Mouse (Mus musculus): ENCODE data around the gene Gm42420.

The Gm42420 gene

DNA sequence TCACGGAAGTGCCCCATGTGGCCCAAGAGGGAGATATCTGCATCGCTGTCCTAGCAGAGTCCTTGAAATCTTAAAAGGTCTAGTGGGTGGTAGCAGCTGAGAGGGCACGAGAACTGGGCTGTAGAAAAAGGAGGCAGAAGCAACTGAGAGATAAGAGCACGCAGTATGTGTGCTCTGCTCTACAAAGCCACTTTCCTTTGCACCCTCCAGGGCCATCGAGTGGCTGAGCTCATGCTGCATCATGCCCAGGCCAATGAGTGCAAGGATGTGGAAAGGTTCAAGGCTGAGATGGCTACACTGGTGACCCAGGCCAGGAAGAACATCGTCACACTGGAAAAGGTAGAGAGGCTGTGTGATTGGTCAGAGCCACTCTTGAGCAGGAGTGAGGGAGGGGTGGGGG, at the start of gene Gm42420:
Gene Gm42420 (plus strand): TSS at position 237 of the 400 bp plus-strand sequence.
- DNase-seq (ENCODE audit: low spot score in 2 of 2) = no peak

DNA sequence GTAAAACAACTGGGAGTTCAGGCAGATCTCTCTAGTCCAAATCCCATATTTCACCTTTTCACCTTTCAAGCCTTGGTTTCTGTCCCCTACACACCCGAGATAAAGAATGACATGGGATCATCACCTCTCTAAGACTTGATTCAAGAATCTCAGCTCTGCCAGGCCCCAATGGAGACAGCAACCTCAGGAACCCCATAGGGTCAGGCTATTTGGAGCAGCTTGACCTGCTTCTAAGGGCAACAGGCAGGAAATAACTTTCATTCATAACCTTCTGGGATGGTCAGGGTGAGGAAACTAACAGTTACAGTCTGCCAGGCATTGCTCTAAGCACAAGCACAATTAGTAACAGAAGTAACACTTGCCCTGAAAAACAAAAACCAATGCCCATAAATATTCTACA, 48.9 kb upstream of the Gm42420 start:
- DNase-seq (ENCODE audit: low spot score in 2 of 2) = no peak

DNA sequence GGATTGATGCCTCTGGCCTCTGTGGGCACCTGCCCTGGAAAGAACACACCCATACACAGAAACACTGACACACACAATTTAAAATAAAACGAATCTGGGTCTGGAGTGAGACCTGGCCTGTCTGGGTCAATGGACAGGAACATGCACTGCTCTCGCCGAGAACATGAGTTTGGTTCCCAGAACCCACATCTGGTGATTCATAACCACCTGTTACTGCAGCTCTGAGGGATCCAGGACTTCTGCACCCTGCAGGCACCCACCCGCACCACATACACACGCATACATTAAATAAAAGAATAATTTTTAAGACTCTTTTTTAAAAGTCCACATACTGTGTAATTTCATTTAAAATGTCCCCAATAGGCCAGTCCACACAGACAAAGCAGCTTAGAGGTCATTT, 48.3 kb upstream of the Gm42420 start:
- no peak for DNase-seq (ENCODE audit: low spot score in 2 of 2)

DNA sequence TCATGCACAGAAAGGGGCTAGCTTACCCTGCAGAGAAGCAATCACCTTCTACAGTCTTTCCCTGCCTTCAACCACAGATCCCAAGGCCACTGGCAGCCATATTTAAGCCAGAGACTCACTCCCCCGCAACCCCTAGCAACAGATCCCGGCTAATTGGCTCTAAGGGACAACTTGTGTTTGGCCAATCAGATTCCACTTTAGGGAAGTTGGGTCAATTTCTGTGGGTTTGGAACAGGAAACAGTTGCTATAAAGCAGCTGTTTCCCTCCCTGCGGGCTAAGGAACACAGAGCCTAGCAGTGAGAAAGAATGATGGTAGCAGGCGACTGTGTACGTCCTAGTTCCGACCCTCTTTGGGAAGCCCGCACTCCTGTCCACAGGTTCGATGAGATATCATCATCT, 47.3 kb upstream of the Gm42420 start:
- no peak for DNase-seq (ENCODE audit: low spot score in 2 of 2)

DNA sequence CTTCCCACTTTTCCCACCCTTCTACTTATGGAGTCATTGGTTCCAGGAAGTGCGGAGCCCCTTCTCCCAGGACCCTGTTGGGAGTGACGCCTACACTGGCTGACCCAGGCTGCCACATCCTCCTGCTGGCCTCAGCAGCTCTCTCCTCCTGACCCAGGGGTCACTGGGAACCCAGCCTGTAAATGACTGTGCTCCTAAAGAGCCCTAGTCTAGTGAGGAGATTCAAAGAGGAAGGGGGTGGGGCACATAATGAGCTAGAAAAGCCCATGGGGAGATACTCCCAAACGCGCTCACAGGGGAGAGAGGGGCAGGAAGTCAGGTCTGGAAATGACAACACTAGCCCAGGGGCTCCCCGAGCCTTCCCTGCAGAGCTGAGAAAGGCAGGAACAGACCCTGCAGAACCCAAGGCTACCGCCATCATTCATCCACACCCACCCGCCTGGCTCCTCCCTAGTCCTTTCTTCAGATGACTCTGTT, 45.8 kb upstream of the Gm42420 start:
- DNase-seq (ENCODE audit: low spot score in 2 of 2) = no peak

DNA sequence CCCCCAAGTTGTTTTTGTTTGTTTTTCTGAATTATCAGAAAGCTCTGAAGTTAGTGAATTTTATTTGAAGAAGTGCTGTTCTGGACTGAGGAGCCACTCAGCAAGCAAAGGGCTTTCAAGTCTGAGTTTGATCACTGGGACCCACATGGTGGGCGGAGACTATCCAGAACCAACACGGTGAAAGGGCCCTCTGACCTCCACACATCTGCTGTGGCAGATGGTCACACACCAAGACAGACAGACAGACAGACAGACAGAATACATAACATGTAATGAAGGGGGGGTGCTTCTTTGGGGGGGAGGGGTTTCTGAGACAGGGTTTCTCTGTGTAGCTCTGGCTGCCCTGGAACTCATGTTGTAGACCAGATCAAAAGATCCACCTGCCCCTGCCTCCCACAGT, 45.0 kb upstream of the Gm42420 start:
- DNase-seq (ENCODE audit: low spot score in 2 of 2) = no peak

DNA sequence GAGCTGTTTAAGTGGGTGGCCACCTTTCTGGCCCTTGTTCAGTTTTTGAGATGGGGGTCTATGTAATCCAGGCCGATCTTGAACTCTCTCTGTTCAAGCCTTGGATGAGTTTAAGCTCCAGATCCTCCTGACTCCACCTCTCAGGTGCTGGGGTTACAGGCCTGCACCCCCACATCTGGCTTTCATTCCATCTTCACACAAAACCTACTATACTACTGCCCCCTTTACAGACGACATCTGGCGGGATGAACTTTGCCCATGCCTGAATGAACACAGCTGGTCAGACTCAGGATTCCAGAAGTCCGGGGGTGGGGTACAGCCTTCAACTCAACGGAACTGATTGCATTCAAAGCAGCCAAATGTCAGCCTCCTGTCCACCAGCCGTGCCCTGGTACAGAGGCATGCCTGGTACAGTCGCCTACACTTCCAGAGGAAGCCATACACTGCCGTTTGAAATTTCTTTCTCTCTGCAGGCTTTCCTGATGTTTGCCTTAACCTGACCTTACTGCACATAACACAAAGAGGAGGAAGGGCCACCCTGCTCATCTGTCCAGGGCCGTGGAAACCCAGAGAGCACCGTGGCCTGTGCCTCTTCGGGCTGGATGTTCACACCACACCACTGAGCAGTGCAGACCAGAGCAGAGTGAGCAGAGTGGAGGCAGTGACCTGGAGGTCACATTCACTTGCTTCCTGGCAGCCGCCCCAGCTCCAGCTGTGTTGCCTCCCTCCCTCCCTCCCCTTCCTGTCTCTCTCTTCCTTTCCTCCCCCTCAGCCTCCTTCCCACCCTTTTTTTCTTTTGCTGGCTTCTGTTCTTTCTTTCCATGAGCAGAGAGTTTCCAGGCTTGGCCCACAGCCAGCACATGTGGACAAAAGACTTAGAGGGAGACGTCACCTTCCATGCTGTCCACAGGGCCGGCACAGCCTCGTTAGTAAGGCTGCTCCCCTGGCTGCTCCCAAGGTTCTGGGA, 42.6 kb upstream of the Gm42420 start:
- no peak for DNase-seq (ENCODE audit: low spot score in 2 of 2)

DNA sequence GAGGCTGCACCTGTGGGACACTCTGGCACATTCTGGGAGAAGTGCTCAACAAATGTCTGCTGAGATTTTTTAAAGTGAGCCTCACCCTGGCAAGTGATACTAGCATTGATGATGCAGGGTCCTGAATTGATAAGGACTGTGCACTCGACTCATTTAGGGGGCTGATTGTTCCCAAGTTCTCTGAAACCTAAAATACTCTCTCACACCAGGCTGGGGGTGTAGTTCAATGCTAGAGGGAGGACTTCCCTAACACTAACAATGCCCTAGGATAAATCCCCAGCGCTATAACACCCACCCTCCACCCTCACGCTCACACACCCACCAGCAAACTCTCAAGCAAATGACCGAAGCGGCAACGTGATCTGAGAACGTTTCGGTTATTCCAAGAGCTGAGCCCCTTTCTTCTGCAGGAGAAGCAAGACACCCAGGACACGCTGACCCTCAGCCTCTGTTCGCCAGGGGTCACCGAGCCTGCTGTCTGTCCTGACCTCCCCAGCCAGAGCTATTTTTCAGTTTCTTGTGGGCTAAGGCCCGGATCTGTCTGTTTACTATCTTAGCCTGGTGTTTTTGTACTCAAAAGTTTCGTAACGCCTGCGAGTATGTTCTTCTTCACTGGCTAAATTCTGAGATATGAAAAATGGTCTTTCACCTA, 41.7 kb upstream of the Gm42420 start:
- DNase-seq (ENCODE audit: low spot score in 2 of 2) = no peak

DNA sequence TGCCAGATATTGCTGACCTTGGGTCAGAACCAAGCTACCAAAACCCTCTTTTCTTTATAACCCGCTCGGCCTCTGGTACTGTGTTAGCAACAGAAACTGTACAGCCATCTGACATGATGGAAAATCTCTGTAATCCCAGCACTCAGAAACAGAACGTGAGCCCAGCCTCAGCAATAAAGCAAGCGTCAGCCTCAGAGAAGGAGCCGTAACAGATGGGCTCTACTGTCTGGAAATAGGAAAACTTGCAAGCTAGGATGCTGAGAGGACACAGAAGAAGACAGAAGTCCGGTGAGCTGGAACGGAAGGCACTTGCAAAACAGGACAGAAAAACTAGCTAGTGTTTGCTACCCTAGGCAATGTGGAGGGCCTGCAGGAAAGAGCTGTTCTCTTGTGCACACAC, 40.1 kb upstream of the Gm42420 start:
- DNase-seq (ENCODE audit: low spot score in 2 of 2) = no peak

DNA sequence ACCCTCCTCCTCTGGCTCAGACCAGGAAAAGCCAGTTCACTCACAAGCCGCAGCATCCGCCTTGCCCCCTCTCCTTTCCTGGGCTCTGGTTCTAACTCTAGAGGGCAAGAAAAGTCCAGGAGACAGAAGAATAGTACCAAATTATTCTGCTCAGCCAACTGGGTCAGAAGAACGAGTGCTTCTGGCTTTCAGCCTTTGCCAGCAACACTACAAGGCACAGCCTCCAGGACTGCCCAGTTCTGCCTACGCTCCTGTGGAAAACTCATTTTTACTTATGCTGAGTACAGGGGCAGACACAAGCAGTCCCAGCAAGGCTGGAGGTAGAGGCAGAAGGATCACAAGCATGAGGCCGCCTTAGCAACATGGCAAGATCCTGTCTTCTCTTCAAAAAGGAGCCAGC, 37.5 kb upstream of the Gm42420 start:
- DNase-seq (ENCODE audit: low spot score in 2 of 2) = no peak

DNA sequence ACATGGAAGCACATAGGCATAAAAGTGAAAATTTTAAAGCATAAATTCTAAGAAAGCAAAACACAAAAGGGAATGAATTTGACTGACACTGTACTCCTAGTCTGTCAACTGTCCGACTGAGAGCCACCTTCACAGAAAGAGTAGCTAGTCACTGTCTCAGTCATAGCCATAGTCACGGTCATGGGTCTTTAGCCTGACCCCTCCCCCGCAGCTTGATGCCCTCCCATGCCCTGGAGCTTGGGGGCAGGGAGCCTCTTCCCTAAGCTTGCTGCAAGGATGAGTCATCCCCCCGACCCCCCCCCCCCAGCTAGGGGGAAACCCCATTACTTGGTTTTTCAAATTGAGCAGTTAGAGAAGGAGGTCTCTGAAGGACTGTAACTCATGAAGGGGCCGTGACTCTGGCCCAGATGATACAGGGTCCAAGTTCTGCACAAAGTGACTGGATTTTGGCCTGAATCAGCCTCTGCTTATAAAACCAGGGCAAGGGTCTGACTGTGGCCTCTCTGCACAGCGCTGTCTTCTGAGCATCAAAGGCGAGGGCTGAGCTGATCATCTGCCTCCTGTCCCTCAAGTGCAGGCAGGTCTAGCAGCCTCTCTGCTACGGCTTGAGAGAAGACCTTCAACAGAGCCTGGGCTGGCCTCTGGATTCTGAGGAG, 33.4 kb upstream of the Gm42420 start:
- no peak for DNase-seq (ENCODE audit: low spot score in 2 of 2)

DNA sequence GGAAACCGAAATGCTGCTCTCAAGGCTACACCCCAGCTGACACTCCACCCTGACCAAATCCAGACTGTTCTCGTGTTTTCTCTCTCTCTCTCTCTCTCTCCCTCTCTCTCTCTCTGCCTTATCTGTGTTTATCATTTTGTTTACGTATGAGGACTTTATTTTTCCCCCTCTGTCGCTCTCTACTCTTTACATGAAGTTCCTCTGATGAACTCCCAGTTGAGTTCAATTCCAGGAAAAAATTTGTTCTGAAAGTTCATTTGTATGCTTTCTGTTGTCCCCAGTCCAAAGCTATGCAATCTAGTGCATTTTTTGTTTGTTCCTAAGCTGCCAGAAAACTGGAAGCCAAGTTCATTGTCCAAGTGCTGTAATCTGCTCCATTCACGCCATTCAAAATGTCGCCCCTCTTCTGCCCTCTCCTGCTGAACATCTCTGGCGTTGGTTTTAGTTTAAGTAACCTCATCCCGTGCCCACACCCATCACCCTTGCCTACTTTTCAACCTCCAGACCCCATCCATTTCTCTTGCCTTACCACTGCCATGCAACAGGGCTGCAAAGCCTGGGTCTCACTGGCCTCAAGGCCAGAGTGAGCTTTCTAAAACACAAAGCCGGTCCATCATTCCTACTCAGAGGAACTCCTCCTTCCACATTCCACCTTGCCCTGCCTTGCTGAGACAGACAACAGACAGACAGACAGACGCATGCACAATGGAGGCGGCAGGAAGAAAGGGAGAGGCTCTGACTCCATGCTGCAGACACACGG, 30.5 kb upstream of the Gm42420 start:
- no peak for DNase-seq (ENCODE audit: low spot score in 2 of 2)

DNA sequence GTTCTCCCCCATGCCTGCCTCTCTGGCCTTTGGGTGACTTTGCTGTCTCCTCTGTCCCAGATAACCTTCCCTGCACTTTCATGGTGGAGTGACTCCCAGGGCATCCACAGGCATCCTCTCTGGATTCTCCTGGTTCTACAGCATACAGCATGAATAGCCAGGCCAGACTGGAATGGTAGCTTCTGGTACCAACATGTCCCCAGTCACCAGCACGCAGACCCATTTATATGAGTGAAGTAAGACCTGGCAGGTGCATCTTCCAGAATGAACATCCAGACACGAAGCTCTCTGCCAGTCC, 30.0 kb upstream of the Gm42420 start:
- DNase-seq (ENCODE audit: low spot score in 2 of 2) = no peak

DNA sequence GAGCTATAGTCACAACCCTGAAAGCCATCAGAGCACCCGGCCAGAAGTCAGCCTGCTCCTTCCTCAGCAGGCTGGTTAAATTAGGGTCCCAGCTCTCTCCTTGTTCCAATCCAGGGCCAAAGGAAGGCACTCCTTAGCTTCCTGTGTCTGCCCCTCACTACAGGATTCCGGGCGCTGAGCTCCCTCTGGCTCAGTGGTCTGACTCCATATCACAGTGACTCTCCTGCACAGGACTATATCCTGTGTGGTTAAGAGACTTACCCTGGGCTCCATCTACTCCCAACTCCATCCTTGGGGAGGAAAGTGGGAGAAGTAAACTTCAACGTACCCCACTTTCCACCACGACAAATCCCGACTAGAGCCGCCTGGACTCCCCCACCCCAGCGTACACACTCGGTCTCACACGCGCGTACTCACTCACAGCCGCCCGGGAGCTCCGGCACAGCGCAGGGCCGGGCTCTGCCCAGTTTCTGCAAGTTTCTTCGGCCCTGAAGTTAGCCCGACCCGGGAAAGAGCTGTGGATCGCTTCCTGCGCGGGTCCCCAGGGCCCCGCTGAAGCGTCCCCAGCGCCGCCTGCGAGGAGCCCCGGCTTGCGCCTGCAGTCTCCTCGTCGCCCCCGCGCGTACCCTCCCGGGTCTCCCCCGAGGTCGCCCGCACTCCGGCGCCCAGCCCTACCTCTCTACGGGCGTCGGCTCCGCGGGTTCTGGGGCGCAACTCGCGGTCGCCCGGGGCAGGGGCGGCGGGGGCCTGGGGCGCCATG, 28.5 kb upstream of the Gm42420 start:
- peak in 1 of 2 experiments; percentile 70 for DNase-seq (ENCODE audit: low spot score in 2 of 2)

DNA sequence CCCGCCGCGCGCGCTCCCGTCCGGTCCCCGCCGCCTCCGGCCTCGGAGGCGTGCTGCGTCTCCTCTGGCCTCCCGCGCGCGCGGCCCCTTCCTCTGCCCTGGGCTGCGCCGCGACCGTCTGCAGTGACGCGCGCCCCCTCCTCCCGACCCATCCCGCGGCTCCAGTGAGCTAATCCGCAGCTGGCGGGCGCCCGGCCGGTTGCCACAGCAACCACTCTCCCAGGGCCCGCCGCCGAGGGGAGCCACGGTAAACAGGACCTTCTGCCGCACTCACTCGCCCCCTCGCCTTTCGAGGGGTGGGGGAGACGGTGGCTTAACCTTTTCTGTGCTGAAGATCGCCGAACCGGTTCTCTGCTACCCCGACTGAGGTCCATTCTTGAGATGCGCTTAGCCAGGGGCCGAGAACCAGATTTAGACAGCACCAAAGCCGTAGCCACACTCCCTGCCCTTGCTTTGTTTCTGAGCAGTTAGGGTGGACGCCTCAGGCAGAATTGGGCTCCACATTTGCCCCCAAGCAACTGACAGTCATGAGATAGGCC, 27.8 kb upstream of the Gm42420 start, which contains the start of gene Dennd2a:
Gene Dennd2a (minus strand): TSS at position 145 of the 539 bp plus-strand sequence.
- peak in 1 of 2 experiments; percentile 66 for DNase-seq (ENCODE audit: low spot score in 2 of 2)

DNA sequence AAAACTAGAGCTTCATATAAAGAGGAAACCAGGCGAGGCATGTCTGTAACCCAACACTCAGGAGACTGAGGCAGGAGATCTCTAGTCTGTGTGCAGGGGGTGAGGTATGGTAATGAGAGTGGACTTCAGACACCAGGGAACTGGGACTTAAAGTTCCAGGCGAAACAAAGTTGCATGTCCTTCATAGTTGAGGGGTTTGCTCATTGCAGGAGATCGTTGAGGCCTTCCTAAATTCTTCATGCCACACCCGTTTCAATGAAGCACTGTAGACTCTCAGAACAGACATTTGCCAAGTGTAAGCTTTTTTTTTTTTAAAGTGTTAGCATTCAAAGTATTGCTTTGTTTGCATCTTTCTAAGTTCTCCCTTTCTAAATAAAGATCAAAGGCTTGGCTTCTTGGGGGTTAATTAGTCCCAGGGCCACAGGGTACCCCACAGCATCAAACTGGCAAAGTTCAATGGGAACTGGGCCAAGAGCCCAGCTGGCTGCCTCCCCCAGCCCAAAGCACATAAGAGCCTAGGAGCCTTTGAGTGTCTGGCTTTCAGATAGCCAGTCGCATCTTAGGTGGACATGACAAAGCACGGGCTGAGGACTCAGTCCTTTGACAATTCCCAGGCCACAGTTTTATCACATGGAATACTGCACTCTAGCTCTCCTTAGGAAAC, 26.1 kb upstream of the Gm42420 start:
- no peak for DNase-seq (ENCODE audit: low spot score in 2 of 2)

DNA sequence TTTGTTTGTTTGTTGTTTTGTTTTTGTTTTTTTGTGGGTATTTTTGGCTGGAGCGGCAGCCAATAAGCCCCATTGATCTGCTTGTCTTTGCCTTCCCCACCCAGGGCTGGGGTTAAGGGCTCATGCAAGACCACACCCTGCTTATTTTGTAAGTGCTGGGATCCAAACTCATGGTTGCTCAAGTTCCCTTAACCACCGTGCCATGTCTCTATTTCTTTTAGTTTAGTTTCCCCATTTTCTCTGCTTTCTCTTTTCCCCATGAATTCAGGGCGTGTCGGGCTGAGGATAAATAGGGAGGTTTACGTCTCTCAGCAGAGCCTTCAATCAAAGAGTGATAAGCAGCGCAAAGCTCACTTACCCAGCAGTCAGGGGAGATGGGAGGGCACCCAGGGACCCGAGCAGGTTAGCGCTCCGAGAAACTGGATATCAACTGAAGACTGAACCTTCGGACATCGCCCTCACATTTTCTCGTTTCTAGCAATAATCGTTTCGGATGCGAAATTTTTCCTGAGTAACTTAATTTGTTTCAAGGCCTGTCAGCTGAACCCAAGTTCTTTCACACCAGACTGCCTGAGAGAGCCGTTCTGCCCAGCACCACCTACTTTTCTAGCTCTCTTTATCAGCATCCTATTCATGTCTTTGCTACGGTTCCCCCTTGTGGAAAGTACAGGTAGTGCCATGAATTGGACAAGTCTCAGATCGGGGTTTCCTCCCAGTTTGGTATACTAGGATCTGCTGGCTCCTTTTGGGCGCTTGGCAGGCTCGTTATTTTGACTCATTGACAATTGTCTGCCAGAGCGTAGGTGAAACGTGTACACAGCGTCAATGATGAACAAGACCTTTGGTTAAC, 23.2 kb upstream of the Gm42420 start:
- peak; percentile 70 to 79 for DNase-seq (ENCODE audit: low spot score in 2 of 2)

DNA sequence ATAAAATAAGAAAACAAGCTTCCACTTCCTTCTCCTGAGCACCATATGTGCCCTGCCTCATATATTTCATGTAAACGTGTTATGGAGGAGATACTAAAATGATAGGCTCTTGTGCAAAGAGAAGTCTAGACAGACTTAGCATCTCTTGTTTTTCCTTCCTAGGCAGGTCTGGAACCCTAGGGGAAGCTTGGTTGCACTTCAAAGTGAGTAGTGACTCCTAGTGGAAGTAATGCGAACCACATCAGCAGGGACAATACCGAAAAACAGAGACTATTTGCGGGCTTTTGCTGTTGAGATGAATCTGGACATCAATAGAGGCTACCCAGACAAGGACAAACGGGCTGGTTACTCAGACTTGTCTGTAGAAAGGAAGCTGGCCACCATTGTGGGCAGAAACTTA, 18.0 kb upstream of the Gm42420 start:
- no peak for DNase-seq (ENCODE audit: low spot score in 2 of 2)

DNA sequence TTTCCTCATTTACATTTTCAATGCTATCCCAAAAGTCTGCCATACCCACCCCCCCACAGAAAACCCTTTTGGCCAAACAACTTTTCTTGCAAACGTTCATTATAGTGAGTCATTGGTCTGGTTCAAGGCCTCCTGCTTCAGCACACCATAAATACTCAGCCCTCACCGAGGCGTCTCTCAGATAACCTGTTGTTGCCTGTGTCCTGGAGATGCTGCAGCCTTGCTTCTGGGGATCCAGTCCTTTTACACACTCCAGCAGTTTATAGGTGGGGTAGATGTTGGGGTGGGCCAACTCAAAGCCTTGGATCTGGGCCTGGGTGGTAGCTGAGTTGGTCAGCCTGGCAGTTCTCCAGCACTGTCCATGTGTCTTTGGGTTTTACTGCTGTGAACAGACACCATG, 15.1 kb upstream of the Gm42420 start:
- no peak for DNase-seq (ENCODE audit: low spot score in 2 of 2)

Data from spleen, postnatal 4 days (tissue).